Comparison of ENCODE assay signal across 21 mouse cellular contexts in genomic region chr2:117660217-117660924, GRCm38 (mm10).
DNase-seq lines count a peak whose midpoint lies in the region; ATAC-seq and TF ChIP-seq lines count a peak whose summit lies in the region.
"Had no signal": no experiment of that assay in that cellular context is flagged by ENCODE, and none has a peak within 500 bp of the region (broad histone marks: within the 10 kb centered on the region; RNA-seq: fewer than 3 reads in every experiment).

No protein-coding gene starts in this region.

- H3K9me3 ChIP-seq in lung, embryonic 14.5 days (ENCODE audit: low read depth, low read length): no peaks in the 10 kb centered on the region
- H3K9me3 ChIP-seq in lung, embryonic 16.5 days (ENCODE audit: control insufficient read depth, low read length): no peaks in the 10 kb centered on the region
- H3K9me3 ChIP-seq: embryonic facial prominence, embryonic 10.5 days; embryonic facial prominence, embryonic 12.5 days; forebrain, embryonic 13.5 days; forebrain, embryonic 15.5 days had no signal

- WGBS in lung, embryonic 14.5 days: 52% methylated on average over 3 of the region's 3 CpGs
- WGBS in lung, embryonic 16.5 days: 52% methylated on average over 3 of the region's 3 CpGs

- peak; percentile 57; the same call in 1 of the 2 replicates for ATAC-seq in lung, embryonic 14.5 days (ENCODE audit: insufficient read depth)
- ATAC-seq in lung, embryonic 16.5 days (ENCODE audit: low read depth): peak; percentile 62; the same call in 1 of the 2 replicates
- ATAC-seq: forebrain, embryonic 13.5 days; forebrain, embryonic 15.5 days; forebrain, postnatal 0 days; Patski had no signal

- peak; percentile 70 for DNase-seq in lung, embryonic 14.5 days
- no peak for DNase-seq in lung, postnatal 36 days
- DNase-seq in lung, adult 18-20 months: no peak
- peak; percentile 5 for DNase-seq in lung, postnatal 14 days
- no peak for DNase-seq in lung, postnatal 4 days
- DNase-seq in adipocyte (ENCODE audit: low spot score): peak; percentile 56
- DNase-seq in kidney, postnatal 4 days: no peak
- DNase-seq: adrenal gland, adult 8-10 months; adrenal gland, postnatal 14 days; adrenal gland, postnatal 36 days; cerebellum, adult 11-12 months; cerebellum, adult 9-10 months; cerebellum, postnatal 10 days; cerebellum, postnatal 25 days; forebrain, postnatal 0 days had no signal

- no peak for TF ChIP-seq CTCF in lung, embryonic 14.5 days (IDR thresholded peaks at IDR 0.05; ENCODE audit: low read depth)

- no peak overlapping the region for H3K4me3 ChIP-seq in lung, embryonic 14.5 days (ENCODE audit: low read depth, low read length)
- no peak overlapping the region for H3K4me3 ChIP-seq in lung, embryonic 16.5 days (ENCODE audit: low read length)
- H3K4me3 ChIP-seq: embryonic facial prominence, embryonic 10.5 days; embryonic facial prominence, embryonic 12.5 days; forebrain, embryonic 13.5 days; forebrain, embryonic 15.5 days had no signal

- H3K9ac ChIP-seq in lung, embryonic 14.5 days: no peak overlapping the region
- H3K9ac ChIP-seq in lung, embryonic 16.5 days (ENCODE audit: low read length): no peak overlapping the region
- H3K9ac ChIP-seq: embryonic facial prominence, embryonic 12.5 days; forebrain, embryonic 13.5 days; forebrain, embryonic 15.5 days; forebrain, postnatal 0 days had no signal

- H3K4me1 ChIP-seq in lung, embryonic 14.5 days (ENCODE audit: insufficient read depth): 0 out of 2 replicates have a peak, but pooled peaks cover 3% of the 10 kb centered on the region
- H3K4me1 ChIP-seq in lung, embryonic 16.5 days (replicated peaks; ENCODE audit: control insufficient read depth, insufficient read depth, low read length): peaks cover 3% of the 10 kb centered on the region; the same call in 1 of the 2 replicates
- H3K4me1 ChIP-seq: embryonic facial prominence, embryonic 10.5 days; embryonic facial prominence, embryonic 12.5 days; forebrain, embryonic 13.5 days; forebrain, embryonic 15.5 days had no signal

- no peaks in the 10 kb centered on the region for H3K36me3 ChIP-seq in lung, embryonic 14.5 days (ENCODE audit: insufficient read depth)
- H3K36me3 ChIP-seq in lung, embryonic 16.5 days (ENCODE audit: control insufficient read depth, insufficient read depth, low read length): no peaks in the 10 kb centered on the region
- H3K36me3 ChIP-seq: embryonic facial prominence, embryonic 10.5 days; embryonic facial prominence, embryonic 12.5 days; forebrain, embryonic 15.5 days had no signal

- H3K27ac ChIP-seq in lung, embryonic 14.5 days (ENCODE audit: low read depth): peak overlapping the region; percentile 46; the same call in 1 of the 2 replicates
- H3K27ac ChIP-seq in lung, embryonic 16.5 days (ENCODE audit: low read length): peak overlapping the region; percentile 53; the same call in 1 of the 2 replicates
- H3K27ac ChIP-seq: embryonic facial prominence, embryonic 10.5 days; embryonic facial prominence, embryonic 12.5 days; forebrain, embryonic 13.5 days; forebrain, embryonic 15.5 days had no signal

- no peaks in the 10 kb centered on the region for H3K27me3 ChIP-seq in lung, embryonic 14.5 days (ENCODE audit: insufficient read depth, low read length)
- H3K27me3 ChIP-seq in lung, embryonic 16.5 days (ENCODE audit: control insufficient read depth, insufficient read depth, low read depth, low read length): no peaks in the 10 kb centered on the region
- H3K27me3 ChIP-seq: embryonic facial prominence, embryonic 12.5 days; forebrain, embryonic 13.5 days; forebrain, embryonic 15.5 days; Patski had no signal

- no peak overlapping the region for H3K4me2 ChIP-seq in lung, embryonic 14.5 days
- H3K4me2 ChIP-seq in lung, embryonic 16.5 days (ENCODE audit: low read depth, low read length): no peak overlapping the region
- H3K4me2 ChIP-seq: embryonic facial prominence, embryonic 12.5 days; forebrain, embryonic 13.5 days; forebrain, embryonic 15.5 days had no signal

Comparison
In these comparisons a context has a peak if more than half of its experiments do, and no peak if none do; other contexts are left out.
1. DNase-seq: peak in lung, embryonic 14.5 days (single experiment), lung, postnatal 14 days (single experiment) and adipocyte (single experiment); none in lung, postnatal 36 days (single experiment), lung, adult 18-20 months (0 of 2), lung, postnatal 4 days (0 of 2) and kidney, postnatal 4 days (0 of 2).